Mouse (Mus musculus): ENCODE measurements at regions not wholly inside any gene's neighbourhood (a gene's known extent, or its start where the extent isn't known, plus 50 kb on each side); places are given as distances from the start of the nearest gene placed in this dataset.

DNA sequence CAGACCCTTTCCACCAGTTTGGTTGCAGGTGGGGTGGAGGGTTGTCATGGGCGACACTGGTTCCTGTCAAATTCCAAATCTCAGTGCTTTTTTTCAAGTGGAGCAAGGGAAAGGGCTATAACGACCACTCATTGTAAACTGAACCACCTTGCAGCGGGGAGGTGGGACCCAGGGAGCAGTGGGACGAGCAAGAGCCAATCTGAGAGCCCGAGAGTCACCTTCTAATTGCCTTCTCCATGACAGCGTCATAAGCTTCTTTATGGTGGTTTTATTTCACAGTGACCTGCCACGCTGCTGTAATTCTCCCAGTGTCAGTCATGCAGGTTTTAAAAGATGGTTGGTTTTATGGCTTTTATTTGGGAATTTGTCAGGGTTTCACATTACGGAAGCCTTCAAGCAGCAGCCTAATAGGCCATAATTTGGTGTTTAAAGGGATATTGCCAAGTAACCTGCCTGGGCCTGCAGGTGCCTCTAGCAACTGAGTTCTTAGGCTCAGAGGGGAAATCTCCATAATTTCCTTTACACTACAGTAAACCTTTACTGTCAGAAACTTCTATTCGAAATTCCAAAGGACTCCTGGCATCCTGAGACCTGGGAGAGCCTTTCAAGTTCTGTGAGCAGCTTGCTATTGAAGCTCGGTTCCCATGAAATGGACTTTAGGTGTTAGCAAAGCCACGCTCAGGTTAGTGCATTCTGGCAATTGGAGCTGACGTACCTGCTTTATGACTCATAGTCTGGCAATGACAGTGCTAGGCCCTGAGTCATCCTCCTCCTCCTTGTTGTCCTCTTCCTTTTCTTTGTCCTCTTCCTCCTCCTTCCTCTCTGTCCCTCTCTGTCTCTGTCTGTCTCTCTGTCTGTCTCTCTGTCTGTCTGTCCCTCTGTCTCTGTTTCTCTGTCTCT, 235.6 kb upstream of the Pgrmc2 start:
- no peak for TF ChIP-seq CTCF (IDR thresholded peaks at IDR 0.05; ENCODE audit: borderline replicate concordance, extremely low read depth, insufficient read depth, insufficient read length)
- TF ChIP-seq POLR2A (IDR thresholded peaks at IDR 0.05; ENCODE audit: borderline replicate concordance, extremely low read depth, insufficient read depth, insufficient read length, poor library complexity, severe bottlenecking), result no peak

All from brain, embryonic 14.5 days (tissue).